Mouse (Mus musculus): Measurements from ENCODE around the gene Olfr1291-ps1. TPM values are rescaled to one million over a fixed set of nuclear protein-coding genes. Genes with fewer than 3 reads are reported as not detected.

Gene Olfr1291-ps1
- not detected in 2 replicates for polyA plus RNA-seq (2014; fragmentation: Nextera tagmentation; extraction: Ambion mirVana)

DNA sequence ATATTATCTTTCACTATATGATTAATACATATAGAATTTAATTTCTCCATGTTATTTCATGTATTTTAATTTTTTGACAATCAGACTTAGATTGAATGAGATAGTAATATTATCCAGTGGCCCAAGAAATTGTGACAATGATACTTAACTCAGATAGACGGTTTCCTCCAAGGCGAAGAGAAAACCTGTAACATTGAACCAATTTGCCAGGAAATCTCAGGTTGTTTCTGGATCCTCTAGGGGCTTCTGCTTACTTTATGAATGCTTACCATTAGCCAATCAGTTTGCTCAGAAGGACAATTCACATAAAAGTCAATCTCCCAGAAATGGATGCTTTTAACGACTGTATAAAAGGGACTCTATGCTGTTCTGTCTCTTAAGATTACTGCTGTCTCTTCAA lies at the start of gene Olfr1291-ps1:
Gene Olfr1291-ps1 (plus strand): TSS at position 301 of the 400 bp plus-strand sequence.
- H3K27me3 ChIP-seq (ENCODE audit: control insufficient read depth, insufficient read depth, low read length), result no peaks in the 10 kb centered on the region
- H3K36me3 ChIP-seq (ENCODE audit: control insufficient read depth, insufficient read depth, low read length), result no peaks in the 10 kb centered on the region
- 89% methylated on average over 3 of the region's 3 CpGs for WGBS
- ATAC-seq (ENCODE audit: insufficient number of reproducible peaks, insufficient read depth, low FRiP score, low read depth), result no peak
- no peaks in the 10 kb centered on the region for H3K4me1 ChIP-seq (ENCODE audit: control insufficient read depth, insufficient read depth, low read length)
- no peak within 1 kb of the TSS for H3K4me3 ChIP-seq (ENCODE audit: low read depth, low read length)
- H3K9me3 ChIP-seq (ENCODE audit: control insufficient read depth, low read depth, low read length), result no peaks in the 10 kb centered on the region
- no peak within 1 kb of the TSS for H3K4me2 ChIP-seq (replicated peaks; ENCODE audit: low read depth, low read length)
- no peak within 1 kb of the TSS for H3K9ac ChIP-seq (replicated peaks; ENCODE audit: low read depth, low read length)
- no peak within 1 kb of the TSS for H3K27ac ChIP-seq (ENCODE audit: low read length)

DNA sequence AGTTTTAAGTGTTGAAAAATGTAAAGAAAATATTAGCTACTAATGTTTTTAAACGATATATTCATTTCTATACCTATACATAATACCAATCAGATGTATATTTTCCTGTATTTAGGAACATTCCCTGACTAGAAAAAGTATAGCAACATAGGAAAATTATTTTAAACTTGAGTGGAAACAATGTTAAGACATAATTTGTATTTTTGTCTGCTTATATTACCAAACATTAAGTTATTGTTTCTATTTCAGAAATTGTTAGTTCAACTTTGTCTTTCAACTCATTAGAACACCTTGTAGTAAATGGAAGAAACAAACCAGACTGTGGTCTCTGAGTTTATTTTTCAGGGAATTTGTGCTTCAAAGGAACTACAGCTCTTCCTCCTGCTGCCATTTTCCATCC lies 48.1 kb upstream of the Olfr1291-ps1 start, which contains the start of gene Olfr1287:
Gene Olfr1287 (plus strand): TSS at position 301 of the 400 bp plus-strand sequence.
- no peaks in the 10 kb centered on the region for H3K36me3 ChIP-seq (ENCODE audit: control insufficient read depth, insufficient read depth, low read length)
- H3K27ac ChIP-seq (ENCODE audit: low read length), result no peak within 1 kb of the TSS
- H3K27me3 ChIP-seq (ENCODE audit: control insufficient read depth, insufficient read depth, low read length), result no peaks in the 10 kb centered on the region
- 69% methylated on average over 1 of the region's 1 CpGs for WGBS
- no peak within 1 kb of the TSS for H3K4me2 ChIP-seq (replicated peaks; ENCODE audit: low read depth, low read length)
- no peak for ATAC-seq (ENCODE audit: insufficient number of reproducible peaks, insufficient read depth, low FRiP score, low read depth)
- H3K4me3 ChIP-seq (ENCODE audit: low read depth, low read length), result no peak within 1 kb of the TSS
- H3K4me1 ChIP-seq (ENCODE audit: control insufficient read depth, insufficient read depth, low read length), result no peaks in the 10 kb centered on the region
- no peaks in the 10 kb centered on the region for H3K9me3 ChIP-seq (ENCODE audit: control insufficient read depth, low read depth, low read length)
- no peak within 1 kb of the TSS for H3K9ac ChIP-seq (replicated peaks; ENCODE audit: low read depth, low read length)

DNA sequence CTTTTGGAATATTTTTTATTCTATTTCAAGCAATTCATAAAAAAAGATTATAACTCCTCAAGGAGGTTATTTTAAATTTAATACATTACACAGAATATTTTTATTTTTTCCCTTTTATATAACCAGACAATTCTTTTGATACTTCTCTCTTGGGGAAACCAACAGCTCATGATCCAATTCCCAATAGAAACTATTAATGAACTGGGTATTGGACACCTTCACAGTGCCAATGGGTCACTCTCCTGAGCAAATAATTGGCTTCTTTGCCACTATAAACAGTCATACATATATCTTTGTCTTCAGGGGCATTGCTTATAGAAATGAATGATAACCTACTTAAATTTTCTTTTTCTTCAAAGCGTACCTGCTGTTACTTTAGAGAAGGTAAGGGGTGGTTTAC lies 23.2 kb upstream of the Olfr1291-ps1 start, which contains the start of gene Olfr1288:
Gene Olfr1288 (plus strand): TSS at position 301 of the 400 bp plus-strand sequence.
- no peak for ATAC-seq (ENCODE audit: insufficient number of reproducible peaks, insufficient read depth, low FRiP score, low read depth)
- WGBS, result 93% methylated on average over 1 of the region's 1 CpGs

DNA sequence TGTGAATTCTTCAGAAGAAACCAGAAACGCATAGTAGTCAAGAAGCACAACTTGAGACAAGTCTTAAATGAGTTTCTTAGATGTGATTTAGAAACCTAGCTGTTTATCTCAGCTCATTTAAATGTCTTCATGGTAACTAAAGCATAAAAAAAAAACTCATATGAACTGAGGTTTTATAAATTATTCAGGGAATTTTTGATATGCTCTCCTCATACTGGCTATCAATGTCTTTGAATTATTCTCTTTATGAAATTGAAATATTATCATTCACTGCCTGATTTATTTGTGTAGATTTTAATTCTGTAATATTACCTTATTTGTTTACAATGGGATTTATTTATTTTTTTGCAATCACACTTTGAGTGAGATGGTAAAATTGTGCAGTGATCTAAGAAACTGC lies 16.5 kb upstream of the Olfr1291-ps1 start, which contains the start of gene Olfr1289:
Gene Olfr1289 (plus strand): TSS at position 301 of the 400 bp plus-strand sequence.
- Histone ChIP-seq H3K27me3 (ENCODE audit: control insufficient read depth, insufficient read depth, low read length) (no peaks in the 10 kb centered on the region), H3K4me2 (replicated peaks; ENCODE audit: low read depth, low read length) (no peak within 1 kb of the TSS), H3K36me3 (ENCODE audit: control insufficient read depth, insufficient read depth, low read length) (no peaks in the 10 kb centered on the region), H3K9ac (replicated peaks; ENCODE audit: low read depth, low read length) (no peak within 1 kb of the TSS), H3K4me3 (ENCODE audit: low read depth, low read length) (no peak within 1 kb of the TSS), H3K4me1 (ENCODE audit: control insufficient read depth, insufficient read depth, low read length) (no peaks in the 10 kb centered on the region), H3K9me3 (ENCODE audit: control insufficient read depth, low read depth, low read length) (no peaks in the 10 kb centered on the region), H3K27ac (ENCODE audit: low read length) (no peak within 1 kb of the TSS)
- ATAC-seq (ENCODE audit: insufficient number of reproducible peaks, insufficient read depth, low FRiP score, low read depth), result no peak
- 64% methylated on average over 1 of the region's 1 CpGs for WGBS

More for the DNA sequence above, 23.2 kb upstream of the Olfr1291-ps1 start, which contains the start of gene Olfr1288:
- Histone ChIP-seq H3K4me3 (ENCODE audit: low read depth, low read length) (no peak within 1 kb of the TSS), H3K9ac (replicated peaks; ENCODE audit: low read depth, low read length) (no peak within 1 kb of the TSS), H3K36me3 (ENCODE audit: control insufficient read depth, insufficient read depth, low read length) (no peaks in the 10 kb centered on the region), H3K9me3 (ENCODE audit: control insufficient read depth, low read depth, low read length) (no peaks in the 10 kb centered on the region), H3K27me3 (ENCODE audit: control insufficient read depth, insufficient read depth, low read length) (no peaks in the 10 kb centered on the region), H3K27ac (ENCODE audit: low read length) (no peak within 1 kb of the TSS), H3K4me1 (ENCODE audit: control insufficient read depth, insufficient read depth, low read length) (no peaks in the 10 kb centered on the region), H3K4me2 (replicated peaks; ENCODE audit: low read depth, low read length) (no peak within 1 kb of the TSS)

DNA sequence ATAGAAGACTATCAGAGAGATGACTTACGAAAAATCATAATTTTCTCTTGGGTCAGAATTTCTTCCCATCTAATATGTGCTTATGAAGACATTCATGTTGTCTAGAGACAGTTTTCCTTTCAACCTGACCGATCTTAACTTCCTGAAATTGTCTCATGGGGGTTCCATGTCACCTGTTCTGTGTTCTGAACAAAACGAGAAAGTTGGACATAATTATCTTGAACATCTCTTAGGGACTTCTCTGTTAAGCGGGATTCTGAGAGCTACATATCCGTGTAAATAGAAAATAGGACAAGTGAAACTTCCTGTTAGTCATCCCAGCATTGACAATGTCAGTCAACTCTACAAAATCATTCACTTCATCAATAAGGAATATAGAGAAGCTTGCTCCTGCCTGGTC lies 3.3 kb upstream of the Olfr1291-ps1 start, which contains the start of gene Olfr1290:
Gene Olfr1290 (minus strand): TSS at position 101 of the 400 bp plus-strand sequence.
- Histone ChIP-seq H3K36me3 (ENCODE audit: control insufficient read depth, insufficient read depth, low read length) (no peaks in the 10 kb centered on the region), H3K9me3 (ENCODE audit: control insufficient read depth, low read depth, low read length) (no peaks in the 10 kb centered on the region), H3K4me1 (ENCODE audit: control insufficient read depth, insufficient read depth, low read length) (no peaks in the 10 kb centered on the region), H3K4me3 (ENCODE audit: low read depth, low read length) (no peak within 1 kb of the TSS), H3K4me2 (replicated peaks; ENCODE audit: low read depth, low read length) (no peak within 1 kb of the TSS), H3K9ac (replicated peaks; ENCODE audit: low read depth, low read length) (no peak within 1 kb of the TSS), H3K27me3 (ENCODE audit: control insufficient read depth, insufficient read depth, low read length) (no peaks in the 10 kb centered on the region), H3K27ac (ENCODE audit: low read length) (no peak within 1 kb of the TSS)
- ATAC-seq (ENCODE audit: insufficient number of reproducible peaks, insufficient read depth, low FRiP score, low read depth), result no peak
- WGBS, result 77% methylated on average over 5 of the region's 5 CpGs

DNA sequence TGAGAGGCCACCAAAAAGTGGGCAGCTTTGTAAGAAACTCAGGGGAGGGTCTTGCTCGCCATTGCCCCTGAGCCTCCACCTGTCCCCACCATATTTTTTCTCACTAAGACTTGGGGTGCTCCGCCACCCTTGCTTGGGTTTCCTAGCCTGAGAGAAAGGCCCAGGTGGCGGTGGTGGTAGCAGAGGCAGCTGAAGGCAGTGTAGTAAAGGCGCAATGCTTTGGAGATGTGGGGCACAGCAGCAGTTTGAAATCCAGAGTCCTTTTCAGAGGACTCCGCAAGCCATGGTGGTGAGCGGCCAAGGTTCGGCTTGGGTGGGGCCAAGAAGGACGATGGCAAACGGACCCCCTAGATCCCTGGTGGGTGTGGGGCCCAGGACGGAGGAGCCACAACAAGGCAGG lies 20.5 kb downstream of the Olfr1291-ps1 start:
- Histone ChIP-seq H3K27me3 (ENCODE audit: control insufficient read depth, insufficient read depth, low read length) (no peaks in the 10 kb centered on the region), H3K9me3 (ENCODE audit: control insufficient read depth, low read depth, low read length) (no peaks in the 10 kb centered on the region), H3K4me2 (replicated peaks; ENCODE audit: low read depth, low read length) (no peak overlapping the region), H3K4me1 (ENCODE audit: control insufficient read depth, insufficient read depth, low read length) (no peaks in the 10 kb centered on the region), H3K9ac (replicated peaks; ENCODE audit: low read depth, low read length) (no peak overlapping the region), H3K4me3 (ENCODE audit: low read depth, low read length) (no peak overlapping the region), H3K36me3 (ENCODE audit: control insufficient read depth, insufficient read depth, low read length) (no peaks in the 10 kb centered on the region), H3K27ac (ENCODE audit: low read length) (no peak overlapping the region)
- 0 out of 2 replicates have a peak, but pooled peaks have one; percentile 49 for ATAC-seq (ENCODE audit: insufficient number of reproducible peaks, insufficient read depth, low FRiP score, low read depth)
- 88% methylated on average over 10 of the region's 10 CpGs for WGBS

DNA sequence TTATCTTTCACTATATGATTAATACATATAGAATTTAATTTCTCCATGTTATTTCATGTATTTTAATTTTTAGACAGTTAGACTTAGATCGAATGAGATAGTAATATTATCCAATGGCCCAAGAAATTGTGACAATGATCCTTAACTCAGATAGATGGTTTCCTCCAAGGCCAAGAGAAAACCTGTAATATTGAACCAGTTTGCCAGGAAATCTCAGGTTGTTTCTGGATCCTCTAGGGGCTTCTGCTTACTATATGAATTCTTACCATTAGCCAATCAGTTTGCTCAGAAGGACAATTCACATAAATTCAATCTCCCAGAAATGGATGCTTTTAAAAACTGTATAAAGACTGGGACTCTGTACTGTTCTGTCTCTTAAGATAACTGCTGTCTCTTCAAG lies 27.9 kb downstream of the Olfr1291-ps1 start, which contains the start of gene Olfr1293-ps:
Gene Olfr1293-ps (plus strand): TSS at position 301 of the 400 bp plus-strand sequence.
- Histone ChIP-seq H3K9ac (replicated peaks; ENCODE audit: low read depth, low read length) (no peak within 1 kb of the TSS), H3K27me3 (ENCODE audit: control insufficient read depth, insufficient read depth, low read length) (no peaks in the 10 kb centered on the region), H3K4me3 (ENCODE audit: low read depth, low read length) (no peak within 1 kb of the TSS), H3K4me1 (ENCODE audit: control insufficient read depth, insufficient read depth, low read length) (no peaks in the 10 kb centered on the region), H3K27ac (ENCODE audit: low read length) (no peak within 1 kb of the TSS), H3K4me2 (replicated peaks; ENCODE audit: low read depth, low read length) (no peak within 1 kb of the TSS), H3K9me3 (ENCODE audit: control insufficient read depth, low read depth, low read length) (no peaks in the 10 kb centered on the region), H3K36me3 (ENCODE audit: control insufficient read depth, insufficient read depth, low read length) (no peaks in the 10 kb centered on the region)
- 87% methylated on average over 1 of the region's 1 CpGs for WGBS
- no peak for ATAC-seq (ENCODE audit: insufficient number of reproducible peaks, insufficient read depth, low FRiP score, low read depth)

DNA sequence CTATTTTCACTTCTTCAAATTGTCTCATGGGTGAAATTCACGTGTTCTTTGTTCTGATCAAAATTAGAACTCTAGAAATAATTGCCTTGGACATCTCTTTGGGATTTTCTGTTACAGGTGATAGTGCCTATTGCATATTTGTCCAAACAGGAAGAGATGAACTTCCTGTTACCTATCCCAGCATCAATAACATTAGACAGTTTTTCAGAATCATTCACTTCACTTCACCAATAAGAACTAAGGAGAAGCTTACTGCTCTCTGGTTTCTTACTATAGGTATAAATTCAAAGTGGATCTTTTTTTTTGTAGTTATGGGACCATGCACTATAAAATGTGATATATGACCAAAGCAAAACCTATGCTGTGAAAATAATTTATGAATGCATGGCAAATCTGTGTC lies 43.2 kb downstream of the Olfr1291-ps1 start, which contains the start of gene Olfr1294:
Gene Olfr1294 (minus strand): TSS at position 101 of the 400 bp plus-strand sequence.
- H3K9me3 ChIP-seq (ENCODE audit: control insufficient read depth, low read depth, low read length), result no peaks in the 10 kb centered on the region
- no peaks in the 10 kb centered on the region for H3K36me3 ChIP-seq (ENCODE audit: control insufficient read depth, insufficient read depth, low read length)
- H3K9ac ChIP-seq (replicated peaks; ENCODE audit: low read depth, low read length), result no peak within 1 kb of the TSS
- H3K4me1 ChIP-seq (ENCODE audit: control insufficient read depth, insufficient read depth, low read length), result no peaks in the 10 kb centered on the region
- H3K27me3 ChIP-seq (ENCODE audit: control insufficient read depth, insufficient read depth, low read length), result no peaks in the 10 kb centered on the region
- no peak within 1 kb of the TSS for H3K27ac ChIP-seq (ENCODE audit: low read length)
- no peak within 1 kb of the TSS for H3K4me3 ChIP-seq (ENCODE audit: low read depth, low read length)
- WGBS, result 40% methylated on average over 1 of the region's 1 CpGs
- ATAC-seq (ENCODE audit: insufficient number of reproducible peaks, insufficient read depth, low FRiP score, low read depth), result no peak
- no peak within 1 kb of the TSS for H3K4me2 ChIP-seq (replicated peaks; ENCODE audit: low read depth, low read length)
